Mouse (Mus musculus): ENCODE results near the gene Fbxl13.

DNA sequence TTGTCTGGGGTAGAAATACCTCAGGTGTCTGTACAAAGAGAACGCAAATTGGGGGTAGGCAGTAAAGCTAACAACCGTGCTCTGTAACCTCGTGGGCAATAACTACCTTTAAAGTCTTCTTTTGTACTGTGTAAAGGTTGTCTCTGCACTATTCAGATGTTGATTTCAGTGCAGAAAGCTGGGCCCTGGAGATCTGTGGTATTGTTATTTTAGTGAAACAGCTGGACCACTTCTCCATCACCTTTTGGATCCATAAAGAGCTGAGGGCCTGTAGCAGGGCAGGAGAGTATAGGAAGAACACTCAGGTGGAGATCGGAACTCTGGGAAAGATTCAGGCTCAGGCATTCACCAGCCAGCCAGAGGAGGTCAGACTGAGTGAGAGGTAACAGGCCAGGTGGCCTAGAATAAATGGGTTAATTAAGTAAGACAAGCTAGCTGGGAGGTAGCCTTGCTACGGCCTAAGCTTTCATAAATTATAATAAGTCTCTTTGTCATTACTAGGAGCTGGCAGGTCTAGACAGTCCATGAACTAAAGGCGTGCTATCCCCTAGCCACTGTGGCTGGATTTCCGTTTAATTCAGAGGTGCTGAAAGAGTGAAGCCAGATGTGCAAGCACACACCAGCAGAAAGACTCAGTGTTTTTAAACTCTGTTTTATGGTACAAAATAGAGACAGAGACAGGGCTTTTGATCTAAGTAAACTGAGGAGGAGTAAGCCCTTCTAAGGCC, 6.6 kb upstream of the Fbxl13 start:
- TF ChIP-seq POLR2A (IDR thresholded peaks at IDR 0.05; ENCODE audit: low read depth, low read length), result no peak
- no peak for TF ChIP-seq JUND (conservative IDR thresholded peaks at IDR 0.05; ENCODE audit: low read depth, low read length)
- TF ChIP-seq CTCF (conservative IDR thresholded peaks at IDR 0.05 in 1 of 2, IDR thresholded peaks at IDR 0.05 in 1 of 2; ENCODE audit: low read depth in 2 of 2, low read length in 2 of 2), result no peak
- no peak for TF ChIP-seq CHD2 (IDR thresholded peaks at IDR 0.05; ENCODE audit: low read length)
- TF ChIP-seq EP300 (IDR thresholded peaks at IDR 0.05; ENCODE audit: low read length), result no peak
- no peak for TF ChIP-seq RAD21 (IDR thresholded peaks at IDR 0.05; ENCODE audit: low read depth, low read length)
- no peak for TF ChIP-seq USF1 (IDR thresholded peaks at IDR 0.05; ENCODE audit: low read depth, low read length)
- TF ChIP-seq RCOR1 (conservative IDR thresholded peaks at IDR 0.05; ENCODE audit: low read depth, low read length), result no peak
- no peak for TF ChIP-seq ZNF384 (IDR thresholded peaks at IDR 0.05; ENCODE audit: low read depth, low read length)
- no peak for TF ChIP-seq MYC (IDR thresholded peaks at IDR 0.05; ENCODE audit: low read depth, low read length)
- TF ChIP-seq NRF1 (IDR thresholded peaks at IDR 0.05; ENCODE audit: low read depth, low read length), result no peak

Measured in CH12.LX (cell line).